Mouse (Mus musculus) lung, postnatal 10 days (tissue): ENCODE data around the gene AV320801.
"Not testable (repeated sequence)": the region's sequence is repeated elsewhere in the genome, so short reads cannot be mapped to it uniquely, and the experiment has no call there.

ENCODE experiments used
- DNase-seq: peaks from one replicate; pipeline ENCODE4 v3.0.0; 2021

The AV320801 gene

DNA sequence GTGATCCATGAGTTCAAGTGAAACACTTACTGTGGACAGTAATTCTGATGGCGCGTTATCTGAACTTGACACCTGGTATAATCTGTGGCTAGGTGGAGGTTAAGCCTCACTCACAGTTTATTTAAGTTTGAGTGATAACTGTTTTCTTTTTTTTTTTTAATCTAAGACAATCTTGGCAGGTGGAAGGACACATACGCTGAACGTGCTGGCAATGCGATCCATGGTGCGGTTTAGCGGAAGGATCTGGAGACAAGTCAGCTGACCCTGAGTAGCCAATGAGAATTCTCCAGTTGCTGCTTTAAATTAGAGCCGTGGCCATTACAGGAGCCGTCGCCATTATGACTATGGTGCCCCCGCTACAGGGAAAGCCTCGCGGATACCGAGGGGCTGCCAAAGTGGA lies at the start of gene AV320801:
Gene AV320801, plus strand, starts transcription at position 301 of the 400 bp plus-strand sequence.
- not testable (repeated sequence) for DNase-seq

GRCm38 (mm10) chrX:135464160-135464559 lies 30.2 kb upstream of the AV320801 start:
- not testable (repeated sequence) for DNase-seq

DNA sequence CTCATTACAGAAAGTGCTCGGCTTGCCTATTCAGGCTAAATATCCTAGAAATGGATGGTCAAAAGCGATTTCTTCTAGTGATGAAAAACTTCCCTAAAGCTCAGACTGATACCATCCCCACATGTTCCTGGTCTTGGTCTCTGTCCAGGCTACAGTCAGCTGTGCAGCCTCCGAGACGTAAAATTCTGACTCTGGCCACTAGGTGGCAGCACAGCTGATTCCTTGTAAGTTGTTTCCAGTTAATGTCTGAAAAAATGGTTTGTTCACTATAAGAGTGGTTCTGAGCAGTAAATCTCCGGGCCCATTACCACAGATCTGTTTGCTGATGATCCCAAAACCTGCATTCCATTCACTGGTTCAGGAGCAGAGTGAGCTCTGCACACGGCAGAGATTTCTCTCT lies 12.5 kb upstream of the AV320801 start:
- DNase-seq = not testable (repeated sequence)

- DNase-seq = not testable (repeated sequence)
Measured at GRCm38 (mm10) chrX:135483183-135483582, 11.2 kb upstream of the AV320801 start.
